In the genomic region with DNA sequence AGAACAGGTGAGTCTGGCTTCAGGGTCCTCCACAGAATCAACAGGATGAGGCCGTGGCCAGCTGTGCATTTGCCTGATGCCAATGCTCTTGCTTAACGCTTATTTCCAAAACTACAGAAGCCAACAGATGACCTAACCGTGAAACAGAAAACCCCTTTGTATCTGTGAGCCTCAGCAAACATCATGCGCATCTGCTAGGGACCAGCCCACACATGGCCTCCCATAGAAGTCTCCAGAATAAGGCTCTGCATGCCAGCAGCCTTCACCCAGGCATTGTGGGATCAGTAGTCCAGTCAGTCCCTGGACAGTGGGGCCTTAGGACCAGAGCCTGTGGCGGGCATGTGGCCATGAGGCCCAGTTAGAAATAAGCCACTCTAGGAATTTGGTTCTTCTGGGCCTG, we compare ENCODE assay signal across 23 mouse cellular contexts. TPM values are rescaled to one million over a fixed set of nuclear protein-coding genes. Genes with fewer than 3 reads are reported as not detected.
DNase-seq lines count a peak whose midpoint lies in the region; ATAC-seq and TF ChIP-seq lines count a peak whose summit lies in the region.
"Had no signal": no experiment of that assay in that cellular context is flagged by ENCODE, and none has a peak within 500 bp of the region (broad histone marks: within the 10 kb centered on the region; RNA-seq: fewer than 3 reads in every experiment).

No protein-coding gene starts in this region.

- no peak overlapping the region for H3K9ac ChIP-seq in limb, embryonic 15.5 days
- peak overlapping the region; percentile 18; the same call in 1 of the 2 replicates for H3K9ac ChIP-seq in stomach, postnatal 0 days (ENCODE audit: low read length)
- H3K9ac ChIP-seq: embryonic facial prominence, embryonic 13.5 days; hindbrain, embryonic 14.5 days; kidney, embryonic 15.5 days; liver, embryonic 12.5 days; lung, embryonic 14.5 days had no signal

- no peak overlapping the region for H3K4me2 ChIP-seq in limb, embryonic 15.5 days
- H3K4me2 ChIP-seq in stomach, postnatal 0 days (replicated peaks; ENCODE audit: low read depth), result no peak overlapping the region; the same call in 1 of the 2 replicates
- H3K4me2 ChIP-seq: embryonic facial prominence, embryonic 13.5 days; heart, embryonic 11.5 days; hindbrain, embryonic 14.5 days; kidney, embryonic 15.5 days; liver, embryonic 12.5 days; lung, embryonic 14.5 days had no signal

- no peaks in the 10 kb centered on the region for H3K9me3 ChIP-seq in limb, embryonic 15.5 days
- H3K9me3 ChIP-seq in limb, embryonic 10.5 days (replicated peaks), result no peaks in the 10 kb centered on the region
- no peaks in the 10 kb centered on the region for H3K9me3 ChIP-seq in stomach, postnatal 0 days (ENCODE audit: control insufficient read depth, low read length)
- H3K9me3 ChIP-seq: embryonic facial prominence, embryonic 13.5 days; kidney, embryonic 15.5 days; liver, embryonic 12.5 days had no signal

- DNase-seq in cerebellum, adult 9-10 months, result peak; percentile 12
- no peak for DNase-seq in cerebellum, postnatal 10 days
- peak; percentile 49 for DNase-seq in gastrocnemius, postnatal 25 days
- no peak for DNase-seq in gastrocnemius, postnatal 36 days
- DNase-seq in limb, embryonic 10.5 days (ENCODE audit: low spot score), result no peak
- DNase-seq in stomach, postnatal 0 days (ENCODE audit: low spot score), result no peak
- DNase-seq in frontal cortex, postnatal 25 days (ENCODE audit: low spot score in 2 of 2), result no peak
- DNase-seq: cerebellum, adult 11 months; left cerebral cortex, postnatal 4 days; lung, embryonic 14.5 days had no signal

- no peak overlapping the region for H3K4me3 ChIP-seq in limb, embryonic 15.5 days
- no peak overlapping the region for H3K4me3 ChIP-seq in limb, embryonic 10.5 days
- no peak overlapping the region for H3K4me3 ChIP-seq in stomach, postnatal 0 days (ENCODE audit: low read depth, low read length)
- H3K4me3 ChIP-seq: embryonic facial prominence, embryonic 13.5 days; kidney, embryonic 15.5 days; liver, embryonic 12.5 days had no signal

- intact Hi-C loops in gastrocnemius, postnatal 36 days (cut with DNase I), result no loop called here

- peaks cover 32% of the 10 kb centered on the region for H3K4me1 ChIP-seq in limb, embryonic 15.5 days
- no peaks in the 10 kb centered on the region for H3K4me1 ChIP-seq in limb, embryonic 10.5 days
- 0 out of 2 replicates have a peak, but pooled peaks cover 2% of the 10 kb centered on the region for H3K4me1 ChIP-seq in stomach, postnatal 0 days (replicated peaks; ENCODE audit: control insufficient read depth, insufficient read depth)
- H3K4me1 ChIP-seq: kidney, embryonic 15.5 days; liver, embryonic 12.5 days had no signal

- TF ChIP-seq EP300 in stomach, postnatal 0 days (optimal IDR thresholded peaks at IDR 0.05), result no peak

- no peak for TF ChIP-seq CTCF in stomach, postnatal 0 days (IDR thresholded peaks at IDR 0.05; ENCODE audit: low read depth)

- WGBS in limb, embryonic 15.5 days, result 83% methylated on average over 5 of the region's 5 CpGs
- 93% methylated on average over 5 of the region's 5 CpGs for WGBS in limb, embryonic 10.5 days
- WGBS in stomach, postnatal 0 days, result 64% methylated on average over 5 of the region's 5 CpGs

- H3K27ac ChIP-seq in limb, embryonic 15.5 days, result peak overlapping the region; percentile 76
- H3K27ac ChIP-seq in limb, embryonic 10.5 days, result no peak overlapping the region
- H3K27ac ChIP-seq in stomach, postnatal 0 days (replicated peaks), result peak overlapping the region; percentile 92
- H3K27ac ChIP-seq: embryonic facial prominence, embryonic 13.5 days; hindbrain, embryonic 14.5 days; kidney, embryonic 15.5 days; liver, embryonic 12.5 days; macrophage had no signal

- H3K27me3 ChIP-seq in limb, embryonic 15.5 days, result no peaks in the 10 kb centered on the region
- no peaks in the 10 kb centered on the region for H3K27me3 ChIP-seq in limb, embryonic 10.5 days (ENCODE audit: low read depth, poor library complexity, severe bottlenecking)
- no peaks in the 10 kb centered on the region for H3K27me3 ChIP-seq in stomach, postnatal 0 days (ENCODE audit: control insufficient read depth, insufficient read depth, low read length)
- H3K27me3 ChIP-seq: embryonic facial prominence, embryonic 13.5 days; kidney, embryonic 15.5 days; liver, embryonic 12.5 days had no signal

- H3K36me3 ChIP-seq in limb, embryonic 15.5 days, result no peaks in the 10 kb centered on the region
- no peaks in the 10 kb centered on the region for H3K36me3 ChIP-seq in limb, embryonic 10.5 days
- H3K36me3 ChIP-seq in stomach, postnatal 0 days (ENCODE audit: control insufficient read depth, insufficient read depth, low read length), result no peaks in the 10 kb centered on the region
- H3K36me3 ChIP-seq: embryonic facial prominence, embryonic 13.5 days; kidney, embryonic 15.5 days; liver, embryonic 12.5 days had no signal

- no peak; the same call in 1 of the 2 replicates for ATAC-seq in limb, embryonic 15.5 days (ENCODE audit: insufficient number of reproducible peaks, low FRiP score, low TSS enrichment, low read depth)
- no peak for ATAC-seq in stomach, postnatal 0 days (ENCODE audit: low FRiP score, low TSS enrichment)
- ATAC-seq: intestine, embryonic 16.5 days; liver, embryonic 12.5 days; midbrain, embryonic 16.5 days had no signal

RNA-seq across cellular contexts. Expression of a gene that starts 0.4 kb away (rescaled TPM):
- total RNA-seq in gastrocnemius, postnatal 25 days (2021), result not detected
- total RNA-seq in gastrocnemius, postnatal 36 days (2021), result not detected
- polyA plus RNA-seq in limb, embryonic 15.5 days (2015; fragmentation: Nextera tagmentation; extraction: Ambion mirVana), result 95.5 and 111 TPM in 2 replicates
- polyA plus RNA-seq in limb, embryonic 10.5 days (2016; fragmentation: Nextera tagmentation; extraction: Ambion mirVana), result 0.05 TPM in 1 of 2 replicates, not detected in the other
- polyA plus RNA-seq in stomach, postnatal 0 days (2015; fragmentation: Nextera tagmentation; extraction: Ambion mirVana), result 311 and 314 TPM in 2 replicates
- total RNA-seq: adrenal gland, adult 18-20 months; heart, postnatal 14 days; left cerebral cortex, postnatal 4 days had no signal
- polyA plus RNA-seq: cortical plate, adult 2 months; liver, embryonic 12.5 days; macrophage; midbrain, embryonic 16.5 days; spleen, adult 2 months had no signal

Comparison
In these comparisons a context has a peak if more than half of its experiments do, and no peak if none do; other contexts are left out.
1. DNase-seq: peak in cerebellum, adult 9-10 months (single experiment) and gastrocnemius, postnatal 25 days (single experiment); none in cerebellum, postnatal 10 days (0 of 2), gastrocnemius, postnatal 36 days (0 of 2), limb, embryonic 10.5 days (single experiment), stomach, postnatal 0 days (single experiment) and frontal cortex, postnatal 25 days (0 of 2).
2. RNA of a gene that starts 0.4 kb away (polyA plus RNA-seq): 311 to 314 TPM in stomach, postnatal 0 days and 95.5 to 111 TPM in limb, embryonic 15.5 days; 0.05 TPM in limb, embryonic 10.5 days; every median in the first group is over 10 times any median in the second.